Mouse (Mus musculus): ENCODE data around the gene Sft2d2.

Sft2d2 gene

DNA sequence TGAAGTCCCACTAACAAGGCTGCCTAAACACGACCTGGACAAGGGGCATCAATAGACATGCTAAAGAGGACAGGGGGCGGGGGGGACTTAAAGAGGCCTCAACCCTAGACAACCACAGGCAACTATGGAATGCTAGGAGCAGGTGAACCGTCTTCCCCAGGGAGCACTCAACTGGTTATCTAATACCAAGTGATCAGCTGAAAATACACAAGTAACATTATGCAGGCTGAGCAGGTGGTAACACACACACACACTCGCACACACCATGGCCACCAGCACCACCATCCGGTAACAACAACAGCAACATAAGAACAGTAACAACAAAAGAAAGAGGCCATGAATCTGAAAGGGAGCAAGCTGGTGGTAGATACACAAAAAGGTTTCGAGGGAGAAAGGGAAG lies 4.2 kb downstream of the Sft2d2 start:
- no peak for DNase-seq

DNA sequence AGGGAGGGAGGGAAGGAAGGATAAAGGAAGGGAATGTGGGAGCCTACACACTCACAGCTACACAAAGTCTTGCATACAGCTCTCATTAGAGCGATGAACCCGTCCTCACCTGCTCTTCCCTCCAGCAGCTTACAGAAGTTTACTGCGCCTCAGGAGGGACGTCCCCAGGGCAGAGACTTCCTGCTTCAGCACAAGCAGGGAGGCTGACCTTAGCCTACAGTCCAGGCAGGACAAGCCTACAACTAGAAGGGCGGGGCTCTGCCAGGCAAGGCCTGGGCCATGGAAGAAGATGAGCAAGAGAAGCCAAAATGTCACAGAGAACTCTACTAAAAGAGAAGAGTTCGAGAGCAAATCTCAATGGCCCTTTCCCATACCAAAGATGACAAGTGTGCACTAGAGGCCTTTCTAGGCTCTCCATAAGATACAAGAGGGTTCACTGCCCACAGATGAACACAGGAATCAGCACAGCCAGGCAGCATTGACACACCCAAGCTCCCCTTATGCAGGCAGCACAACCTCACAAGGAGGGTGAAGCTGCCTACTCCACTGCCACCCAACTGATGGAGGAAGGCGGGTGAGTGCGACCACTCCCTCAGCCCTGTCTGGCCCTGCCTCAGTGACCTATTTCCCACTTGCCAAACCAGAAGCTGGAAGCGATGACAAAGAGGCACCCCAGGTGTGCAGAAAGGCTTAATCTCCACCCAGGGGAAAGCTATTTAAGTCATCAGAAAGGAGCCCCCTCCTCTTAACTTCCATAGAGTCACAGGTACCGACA lies 5.2 kb downstream of the Sft2d2 start:
- DNase-seq, result no peak

DNA sequence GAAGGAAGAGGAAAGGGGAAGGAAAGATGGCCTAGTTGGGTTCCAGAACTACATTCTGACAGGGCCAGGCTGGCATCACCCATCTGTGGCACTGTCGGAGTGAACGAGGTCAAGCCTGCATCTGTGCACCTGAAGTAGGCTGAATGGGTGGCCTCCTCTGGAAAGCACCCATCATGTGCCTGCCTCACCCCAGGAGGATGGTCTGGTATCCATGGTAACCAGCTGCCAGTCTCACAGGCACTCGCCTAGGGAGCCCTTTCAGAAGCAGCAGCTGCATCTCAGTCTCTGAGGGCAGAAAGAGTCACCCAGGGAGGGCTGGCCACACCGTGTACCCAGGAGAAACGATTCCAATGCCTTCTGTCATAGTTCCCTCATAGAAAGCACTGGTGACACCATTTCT lies 6.9 kb downstream of the Sft2d2 start:
- no peak for DNase-seq

DNA sequence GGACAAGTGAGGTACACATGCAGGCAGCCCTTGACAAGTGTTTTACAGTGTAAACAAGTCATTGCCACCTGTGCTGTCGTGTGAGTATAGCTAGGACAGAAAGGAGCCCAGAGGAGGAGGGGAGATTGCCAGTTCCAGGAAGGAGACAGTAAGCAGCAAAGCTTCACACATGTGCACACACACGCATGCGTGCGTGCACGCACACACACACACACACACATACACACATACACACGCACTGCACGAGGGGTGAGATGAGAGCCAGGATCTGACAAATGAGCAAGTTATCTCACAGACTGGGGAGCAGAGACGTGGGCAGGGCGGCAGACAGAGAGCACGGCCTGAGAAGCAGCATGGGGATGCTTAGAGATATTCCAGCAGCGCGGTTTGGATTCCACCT lies 7.7 kb downstream of the Sft2d2 start:
- DNase-seq, result no peak

DNA sequence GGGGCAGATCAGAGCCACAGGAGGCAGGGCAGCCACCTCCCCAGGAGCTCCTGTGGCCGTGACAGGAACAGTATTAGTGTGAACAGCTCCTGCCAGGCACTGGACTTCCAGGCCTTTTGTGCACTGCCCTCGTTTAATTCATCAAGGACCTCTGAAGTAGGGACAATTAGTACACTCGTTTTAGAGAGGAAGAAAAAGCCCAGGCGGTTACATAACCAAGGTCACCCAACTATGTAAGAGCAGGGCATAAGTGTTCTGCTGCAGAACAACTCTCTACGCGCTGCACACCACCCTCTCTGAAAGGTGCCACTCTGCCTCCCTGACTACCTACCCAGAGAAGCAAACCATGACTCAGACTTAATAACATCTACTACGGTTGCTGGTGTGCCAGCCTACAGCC lies 9.1 kb downstream of the Sft2d2 start:
- no peak for DNase-seq

DNA sequence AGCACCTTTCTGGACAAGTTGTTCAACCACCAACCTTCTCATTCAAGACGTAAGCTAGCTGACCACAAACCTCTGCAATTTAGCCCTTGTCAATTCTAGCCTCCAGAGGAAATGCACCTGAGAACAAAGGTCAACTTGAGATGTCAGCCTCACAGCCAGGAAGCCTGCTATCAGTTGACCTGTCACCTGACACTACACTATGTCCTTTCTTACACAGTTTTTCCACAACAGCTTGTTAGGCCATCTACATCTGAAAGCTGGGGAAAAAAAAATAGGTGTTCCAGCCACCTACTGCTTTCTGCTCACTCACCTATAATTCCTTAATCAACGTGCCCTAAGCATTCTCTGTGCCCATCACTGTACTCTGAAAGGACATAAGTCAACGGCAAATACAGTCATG lies 10.1 kb downstream of the Sft2d2 start:
- DNase-seq, result no peak

DNA sequence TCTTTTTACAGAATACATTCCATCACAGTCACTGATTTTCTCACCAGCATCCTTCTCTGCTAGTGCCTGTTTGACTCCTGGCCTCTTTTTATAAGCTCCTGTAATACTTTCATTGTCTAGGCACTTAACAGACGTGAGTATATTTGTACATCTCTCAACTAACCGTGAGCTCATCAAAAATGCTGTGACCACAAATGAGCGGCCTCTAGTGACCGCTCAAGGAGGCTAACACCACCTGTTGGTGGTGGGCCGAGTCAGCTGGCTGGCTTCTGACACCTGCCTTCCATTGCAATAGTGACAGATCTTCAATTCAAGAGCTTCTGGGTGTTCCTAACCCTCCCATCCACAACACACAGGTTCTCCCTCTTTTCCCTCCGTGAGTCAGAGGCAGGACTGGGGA lies 10.8 kb downstream of the Sft2d2 start:
- no peak for DNase-seq

DNA sequence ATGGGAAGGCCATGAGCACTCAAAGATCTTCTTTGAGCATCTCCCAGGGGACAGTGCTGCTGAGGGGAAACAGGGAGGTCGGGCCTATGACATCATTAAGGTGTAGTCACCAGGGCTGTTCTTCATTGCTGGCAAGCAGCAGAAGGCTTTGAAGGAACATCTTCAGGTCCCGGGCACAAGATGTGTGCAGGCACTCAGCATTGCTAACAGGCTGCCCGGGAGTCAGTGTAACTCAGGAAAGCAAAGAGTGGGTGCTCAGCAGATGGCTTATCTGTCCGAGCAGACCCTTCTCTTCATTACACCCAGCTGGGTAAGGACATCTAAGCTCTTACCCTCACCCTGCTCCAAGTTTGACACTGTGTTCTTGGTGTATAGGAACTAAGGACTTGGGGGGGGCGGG lies 14.9 kb downstream of the Sft2d2 start:
- DNase-seq, result no peak

DNA sequence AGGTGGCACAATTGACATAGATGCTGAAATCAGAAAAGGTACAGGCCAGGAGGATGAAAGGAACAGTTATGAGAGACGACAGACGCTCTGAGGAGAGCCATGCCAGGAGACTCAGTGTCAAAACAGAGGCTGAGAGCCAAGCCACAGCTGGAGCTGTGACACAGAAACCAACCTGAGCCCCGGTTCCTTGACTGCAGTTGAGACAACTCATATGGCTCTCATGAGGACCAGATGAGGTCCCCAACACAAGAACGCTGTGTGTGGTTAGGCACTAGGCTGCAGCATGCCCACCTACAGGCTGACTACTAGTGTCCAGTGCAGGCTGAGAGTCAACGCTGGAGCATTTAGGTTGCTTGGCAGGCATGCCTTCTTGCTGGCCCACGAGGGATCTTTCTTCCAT lies 16.2 kb downstream of the Sft2d2 start:
- no peak for DNase-seq

DNA sequence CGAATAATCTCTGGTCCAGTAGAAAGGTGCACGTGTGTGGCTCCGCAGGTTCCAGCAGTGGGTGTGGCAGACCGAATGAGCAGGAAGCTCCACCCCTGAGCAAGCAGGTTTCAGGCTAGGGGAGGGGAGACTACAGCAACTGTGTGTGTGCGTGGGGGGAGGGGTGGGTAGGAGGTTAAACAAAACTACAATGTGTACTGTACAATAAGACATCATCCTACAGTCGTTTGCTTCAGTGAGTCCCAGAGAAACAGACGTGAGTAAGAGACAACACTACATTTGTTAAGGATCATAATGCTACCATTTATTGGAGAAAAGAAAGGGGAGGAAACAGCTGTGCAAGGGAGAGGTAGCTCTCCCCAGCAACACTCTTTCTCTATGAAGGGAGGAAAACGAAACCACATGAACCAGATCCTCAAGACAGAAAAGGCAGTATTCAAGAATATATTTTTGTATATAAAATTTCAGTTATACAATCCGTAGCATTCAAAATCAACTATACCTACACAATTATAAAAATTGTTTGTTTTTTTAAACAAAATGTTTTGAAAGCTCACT lies 20.1 kb downstream of the Sft2d2 start:
- DNase-seq, result no peak

DNA sequence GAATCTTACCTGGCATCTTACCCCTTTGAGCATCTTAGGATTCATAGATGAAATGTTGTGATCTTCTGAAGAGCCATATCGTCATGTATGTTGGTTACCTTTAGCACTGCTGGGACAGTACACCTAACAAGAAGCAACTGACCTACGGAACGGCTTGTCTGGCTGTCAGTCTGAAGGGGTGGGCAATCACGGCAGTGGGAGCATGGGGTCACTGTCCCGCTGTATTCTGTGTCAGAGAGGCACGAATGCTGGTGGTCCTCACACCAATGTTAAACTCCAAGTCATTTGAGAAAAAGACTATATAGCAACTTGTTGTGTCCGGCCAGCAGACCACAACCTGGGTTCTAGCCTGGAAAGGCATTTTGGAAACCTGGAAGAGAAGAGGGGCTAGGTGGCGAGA lies 23.0 kb downstream of the Sft2d2 start:
- DNase-seq, result no peak

DNA sequence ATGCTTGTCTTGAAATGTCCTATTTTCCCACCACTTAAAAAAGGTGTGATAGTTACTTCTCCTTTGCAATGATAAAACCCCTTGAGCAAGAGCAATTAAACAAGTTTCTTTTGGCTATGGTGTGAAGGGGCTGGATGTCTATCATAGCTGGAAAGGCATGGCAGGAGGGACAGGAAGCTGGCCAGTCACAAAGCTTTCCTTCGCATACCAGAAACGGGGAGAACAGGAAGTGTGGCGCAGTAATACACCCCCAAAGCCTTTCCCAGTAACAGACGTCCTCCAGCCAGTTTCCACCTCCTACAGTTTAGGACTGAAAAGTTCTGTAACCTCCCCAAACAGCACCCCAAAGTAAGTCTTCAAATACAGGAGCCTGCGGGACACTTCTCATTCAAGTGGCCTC lies 24.1 kb downstream of the Sft2d2 start:
- no peak for DNase-seq

DNA sequence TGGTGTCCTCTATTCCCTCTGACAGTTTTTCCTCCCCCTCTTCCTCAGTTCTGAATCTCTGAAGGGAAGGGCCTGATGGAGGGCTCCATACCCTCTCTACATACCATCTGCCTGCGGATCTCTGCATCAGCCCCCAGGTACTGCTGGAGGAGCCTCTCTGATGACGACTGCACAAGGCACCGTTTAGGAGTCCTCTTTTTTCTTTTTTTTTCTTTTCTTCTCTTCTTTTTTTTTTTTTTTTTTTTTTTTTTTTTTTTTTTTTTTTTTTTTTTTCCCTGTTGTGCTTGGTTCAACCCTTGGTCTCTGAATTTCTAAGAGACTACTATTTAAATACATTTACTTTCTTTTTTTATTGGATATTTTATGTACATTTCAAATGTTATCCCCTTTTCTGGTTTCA lies 24.8 kb downstream of the Sft2d2 start:
- DNase-seq, result no peak

DNA sequence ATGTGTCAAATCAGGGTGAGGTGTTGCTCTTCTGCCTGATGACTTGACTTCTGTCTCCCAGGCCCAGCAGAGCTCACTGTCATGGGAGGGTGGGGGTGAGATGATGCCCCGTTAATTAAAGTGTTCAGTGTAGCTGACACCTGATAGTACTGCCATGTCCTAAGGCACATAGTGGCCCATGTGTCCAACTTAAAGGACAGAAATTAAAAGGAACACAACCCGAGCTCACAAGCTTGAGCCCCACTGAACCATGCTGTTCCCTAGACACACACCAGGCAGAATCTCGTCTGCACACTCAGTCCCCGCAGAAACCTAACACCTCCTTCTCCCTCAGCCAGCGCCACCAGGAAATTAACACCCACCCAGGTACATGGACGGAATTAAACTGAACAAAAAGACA lies 29.3 kb downstream of the Sft2d2 start:
- no peak for DNase-seq

DNA sequence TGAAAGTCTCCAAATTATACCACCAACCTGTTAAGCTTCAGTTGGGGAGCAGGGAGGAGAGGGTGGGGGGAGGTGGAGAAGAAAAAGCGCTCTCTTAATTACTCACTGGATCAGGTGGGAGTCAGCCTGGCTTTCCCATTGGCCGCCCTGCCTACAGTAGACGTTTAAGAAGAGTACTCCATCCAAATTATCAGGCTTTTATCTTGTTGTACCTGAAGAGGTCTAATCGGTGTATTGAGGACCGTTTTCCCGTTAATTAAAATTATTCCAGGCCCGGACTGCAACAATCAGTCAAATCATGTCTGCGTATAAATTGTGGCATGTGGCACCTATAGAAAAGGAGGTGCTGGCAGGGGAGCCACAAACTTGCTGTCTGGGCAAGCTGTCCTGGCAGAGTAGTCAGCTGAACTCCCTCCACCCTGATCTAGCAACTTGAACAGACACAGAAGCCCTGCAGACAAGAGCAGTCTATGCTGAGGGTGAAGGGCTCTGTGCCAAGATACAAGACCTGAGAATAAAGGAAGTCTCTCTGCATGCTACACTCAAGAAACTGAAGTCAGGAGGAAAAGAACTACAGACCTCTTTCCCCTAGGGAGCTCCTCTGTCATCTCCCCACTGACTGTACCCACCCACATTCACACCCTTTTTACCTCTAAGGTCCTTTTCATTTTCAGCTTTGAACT lies 33.4 kb downstream of the Sft2d2 start, which contains the start of gene Tbx19:
Tbx19 (minus strand) TSS at position 51 of the 683 bp plus-strand sequence.
- DNase-seq, result no peak

DNA sequence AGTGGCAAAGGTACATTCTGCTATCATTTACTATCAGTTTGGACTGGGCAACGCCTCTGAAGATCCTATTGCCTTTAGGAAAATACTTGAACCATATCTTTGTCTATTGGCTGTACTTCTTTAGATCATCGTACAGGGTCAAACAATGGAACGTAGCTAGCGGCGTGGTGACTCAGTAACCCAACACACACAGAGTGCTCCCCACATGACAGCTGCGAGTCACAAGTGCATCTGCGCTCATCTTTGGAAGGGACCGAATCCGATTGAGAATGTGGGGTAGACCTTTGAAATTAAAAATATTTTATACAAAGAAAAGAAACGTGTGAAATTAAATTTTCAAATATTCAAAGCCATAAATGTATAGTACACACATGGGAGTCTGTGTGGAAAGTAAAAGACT lies 35.4 kb downstream of the Sft2d2 start:
- no peak for DNase-seq

DNA sequence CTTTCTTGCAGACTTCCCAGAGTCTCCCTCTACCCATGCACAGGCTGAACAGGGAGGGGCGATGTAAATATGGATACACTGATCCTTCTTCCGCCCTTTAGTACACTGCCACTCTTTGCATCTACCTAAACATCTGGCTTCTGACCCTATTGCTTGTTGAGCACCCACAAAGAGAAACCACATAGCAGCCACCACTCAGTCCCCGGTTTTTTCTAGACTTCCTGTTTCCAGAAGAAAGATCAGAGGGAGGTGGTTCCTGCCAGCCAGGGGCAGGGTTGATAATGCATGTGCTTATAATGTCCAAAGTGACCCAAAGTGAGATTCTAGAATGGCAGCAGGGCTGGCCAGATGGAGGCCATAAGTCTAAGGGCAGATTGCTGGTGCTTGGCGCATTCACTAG lies 40.1 kb downstream of the Sft2d2 start:
- DNase-seq, result no peak

DNA sequence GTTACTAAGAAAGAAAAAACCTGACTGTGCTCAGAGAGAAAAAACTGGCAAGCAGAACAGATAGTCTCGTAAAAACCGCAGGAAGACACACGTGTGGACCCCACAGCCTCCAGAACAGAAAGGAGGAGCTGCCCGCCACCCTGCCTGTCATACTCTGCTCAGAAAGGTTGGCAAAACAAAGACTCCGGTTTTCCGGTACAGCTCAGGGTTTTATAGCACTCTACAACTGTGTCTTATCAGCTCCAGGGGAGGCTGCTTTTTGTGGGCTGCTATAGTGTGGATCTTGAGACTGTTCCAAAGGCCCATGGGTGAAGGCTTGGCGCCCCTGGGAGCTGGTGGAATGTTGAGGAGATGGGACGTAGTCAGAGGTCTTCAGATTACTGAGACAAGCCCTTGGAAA lies 43.0 kb downstream of the Sft2d2 start:
- no peak for DNase-seq

DNA sequence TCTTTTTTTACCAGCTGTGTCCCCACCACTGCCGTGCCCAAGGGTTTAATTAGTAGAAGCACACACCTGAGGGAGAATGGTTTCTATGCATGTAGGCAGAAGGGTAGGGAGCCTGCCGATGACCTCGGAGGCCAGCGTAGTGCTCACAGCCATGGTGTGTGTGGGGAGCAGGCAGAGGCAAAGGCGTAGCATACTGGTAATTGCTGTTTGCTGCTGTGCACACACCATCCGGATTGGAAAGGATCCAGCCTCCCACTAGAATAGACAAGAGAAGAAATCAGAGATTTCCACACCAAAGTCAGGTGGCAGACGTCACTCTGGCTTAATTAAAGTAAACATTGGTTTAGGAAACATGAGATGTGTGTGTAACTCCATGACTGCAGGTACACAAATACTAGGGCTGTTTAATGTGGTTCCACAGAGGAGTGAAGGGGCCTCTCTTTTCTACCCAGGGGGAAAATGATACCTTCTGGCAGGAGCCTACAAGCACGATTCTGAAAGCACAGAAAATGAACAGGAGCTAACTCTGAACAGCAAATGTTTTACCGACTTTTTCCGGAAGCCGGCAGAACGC lies 51.8 kb downstream of the Sft2d2 start:
- no peak for DNase-seq

DNA sequence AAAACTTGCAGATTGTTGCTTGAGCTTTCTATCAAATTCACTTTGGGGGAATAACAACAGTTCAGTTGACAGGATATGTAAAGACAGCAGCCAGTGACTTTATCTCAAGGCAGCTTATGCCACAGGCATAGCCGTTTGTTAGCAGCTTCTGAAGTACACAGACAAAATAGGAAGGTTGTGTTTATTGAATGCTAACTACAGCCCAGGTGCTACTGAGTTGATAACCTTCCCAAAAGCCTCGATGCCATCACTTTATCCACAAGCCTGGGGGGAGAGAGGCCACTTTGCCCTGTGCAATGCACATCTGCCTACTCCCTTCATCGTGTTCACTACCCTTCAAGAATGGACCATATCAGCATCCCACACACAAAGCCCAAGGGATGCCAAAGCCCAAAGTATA lies 54.0 kb downstream of the Sft2d2 start:
- DNase-seq, result no peak

DNA sequence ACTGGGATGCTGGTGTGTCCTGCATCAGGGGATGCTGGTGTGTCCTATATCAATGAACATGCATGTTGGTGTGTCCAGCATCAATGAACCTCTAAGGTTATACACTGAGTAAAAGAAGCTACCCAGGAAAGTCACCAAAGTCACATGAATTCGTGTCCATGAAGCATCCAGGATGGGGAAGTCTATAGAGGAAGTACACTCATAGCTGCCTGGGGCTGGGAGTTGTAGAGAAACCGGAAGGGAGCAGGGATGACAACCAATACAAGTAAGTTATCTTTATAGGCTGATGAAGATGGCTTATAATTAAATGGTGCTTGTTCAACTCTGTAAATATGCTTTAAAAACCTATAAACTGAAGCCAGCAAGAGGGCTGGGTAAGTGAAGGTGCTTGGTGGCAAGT lies 60.4 kb downstream of the Sft2d2 start:
- DNase-seq, result no peak

DNA sequence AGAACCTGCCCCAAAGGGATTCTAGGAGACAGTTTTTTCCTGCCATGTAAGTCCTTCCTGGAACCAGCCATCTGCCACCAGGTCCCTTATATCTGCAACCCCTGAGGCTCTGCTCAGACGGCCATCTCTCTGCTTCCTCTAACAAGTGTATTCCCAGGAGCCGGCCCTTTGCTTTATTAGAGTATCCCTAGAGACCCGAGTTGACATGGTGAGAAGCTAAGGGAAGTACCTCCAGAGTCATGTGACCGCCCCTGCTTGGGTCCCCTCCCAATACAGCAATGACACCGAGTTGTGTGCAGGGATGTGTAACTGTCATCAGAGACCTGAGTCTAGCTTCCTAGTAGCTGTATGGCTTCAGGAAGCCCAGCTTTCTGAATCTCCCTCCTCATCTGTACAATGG lies 61.0 kb downstream of the Sft2d2 start:
- DNase-seq, result no peak

DNA sequence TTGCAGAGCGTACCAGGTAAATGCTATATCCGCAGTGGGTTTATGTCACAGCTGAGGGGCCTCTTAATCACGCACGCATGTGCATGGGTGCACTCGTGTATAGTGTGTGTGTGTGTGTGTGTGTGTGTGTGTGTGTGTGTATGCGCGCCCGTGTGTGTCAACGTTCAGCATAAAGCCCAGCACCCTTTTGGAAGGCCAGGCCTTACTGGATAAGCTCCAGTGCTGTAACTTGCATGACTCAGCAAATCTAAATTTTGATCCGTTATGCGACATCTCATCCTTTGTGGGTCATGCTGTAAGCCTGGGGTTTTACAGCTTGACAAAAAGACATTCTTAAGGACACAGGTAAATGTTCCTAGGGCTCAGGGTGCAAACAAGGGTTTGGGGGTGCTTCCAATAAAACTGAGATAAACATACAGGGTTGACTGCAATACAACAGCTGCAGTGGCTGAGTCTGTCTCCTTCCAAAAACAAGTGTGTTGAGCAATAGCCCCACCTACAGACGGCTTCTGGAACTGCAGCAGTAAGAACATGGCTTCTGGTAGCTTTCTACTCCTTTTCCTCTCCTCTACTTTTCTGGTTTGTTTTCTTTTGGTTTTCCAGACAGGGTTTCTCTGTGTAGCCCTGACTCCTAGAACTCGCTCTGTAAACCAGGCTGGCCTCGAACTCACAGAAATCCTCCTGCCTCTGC lies 61.9 kb downstream of the Sft2d2 start:
- peak; percentile 68 for DNase-seq

DNA sequence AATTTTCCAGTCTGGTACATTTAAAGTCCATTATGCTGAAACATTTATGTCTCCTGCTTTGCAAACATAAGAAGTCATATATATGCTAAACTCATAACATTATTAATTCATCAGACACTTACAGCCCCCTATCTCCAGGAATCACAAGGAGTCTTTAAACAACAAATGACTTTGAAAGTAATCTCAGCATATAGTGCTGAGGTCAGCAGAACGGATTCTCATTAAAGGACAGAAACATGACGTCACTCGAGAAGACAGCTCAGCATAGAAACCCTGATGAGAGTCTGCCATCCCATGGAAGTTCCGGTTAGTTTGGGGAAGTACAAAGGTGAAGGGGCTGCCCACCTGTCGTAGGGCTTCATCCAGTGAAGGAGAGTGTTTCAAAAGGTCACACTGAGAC lies 64.7 kb downstream of the Sft2d2 start:
- DNase-seq, result no peak
